In genomic region chr6:136241574-136242311, GRCm38 (mm10) we compare ENCODE assay signal across 10 mouse cellular contexts.
DNase-seq lines count a peak whose midpoint lies in the region; ATAC-seq and TF ChIP-seq lines count a peak whose summit lies in the region.
"Had no signal": no experiment of that assay in that cellular context is flagged by ENCODE, and none has a peak within 500 bp of the region (broad histone marks: within the 10 kb centered on the region; RNA-seq: fewer than 3 reads in every experiment).

No protein-coding gene starts in this region.

- H3K4me3 ChIP-seq in layer of hippocampus, adult 2 months = no peak overlapping the region
- no peak overlapping the region for H3K4me3 ChIP-seq in midbrain, embryonic 14.5 days (replicated peaks; ENCODE audit: low read depth, low read length)
- H3K4me3 ChIP-seq in kidney, embryonic 15.5 days (replicated peaks) = no peak overlapping the region

- no peak overlapping the region for H3K4me2 ChIP-seq in midbrain, embryonic 14.5 days (ENCODE audit: low read length)
- no peak overlapping the region for H3K4me2 ChIP-seq in kidney, embryonic 15.5 days

- DNase-seq in kidney, postnatal 14 days = peak; percentile 6
- no peak for DNase-seq in kidney, adult 18-20 months
- DNase-seq in layer of hippocampus, adult 2 months (ENCODE audit: low spot score in 2 of 2) = peak in 1 of 2 experiments; percentile 37
- peak; percentile 18 for DNase-seq in midbrain, embryonic 14.5 days
- DNase-seq in testis, postnatal 10 days (ENCODE audit: low spot score) = no peak
- DNase-seq in heart, postnatal 14 days = no peak
- DNase-seq: kidney, postnatal 36 days; lung, adult 18-20 months had no signal

- no peaks in the 10 kb centered on the region for H3K36me3 ChIP-seq in midbrain, embryonic 14.5 days (ENCODE audit: control insufficient read depth, insufficient read depth, low read length)
- no peaks in the 10 kb centered on the region for H3K36me3 ChIP-seq in kidney, embryonic 15.5 days

- no peak overlapping the region for H3K9ac ChIP-seq in midbrain, embryonic 14.5 days (replicated peaks; ENCODE audit: low read length)
- no peak overlapping the region for H3K9ac ChIP-seq in kidney, embryonic 15.5 days

- no peak for TF ChIP-seq CTCF in layer of hippocampus, adult 2 months (conservative IDR thresholded peaks at IDR 0.05)

- 23% methylated on average over 10 of the region's 10 CpGs for WGBS in midbrain, embryonic 14.5 days
- WGBS in kidney, embryonic 15.5 days = 77% methylated on average over 10 of the region's 10 CpGs

- no peaks in the 10 kb centered on the region for H3K27me3 ChIP-seq in midbrain, embryonic 14.5 days (ENCODE audit: control insufficient read depth, insufficient read depth, low read length)
- no peaks in the 10 kb centered on the region for H3K27me3 ChIP-seq in kidney, embryonic 15.5 days

- ATAC-seq in frontal cortex, adult (ENCODE audit: low TSS enrichment) = peak; percentile 91
- no peak for ATAC-seq in midbrain, embryonic 14.5 days (ENCODE audit: low FRiP score, low TSS enrichment)
- ATAC-seq in kidney, embryonic 15.5 days (replicated peaks; ENCODE audit: low FRiP score) = no peak

- peak overlapping the region; percentile 91 for H3K27ac ChIP-seq in layer of hippocampus, adult 2 months
- no peak overlapping the region for H3K27ac ChIP-seq in midbrain, embryonic 14.5 days (replicated peaks; ENCODE audit: low read depth, low read length)
- no peak overlapping the region for H3K27ac ChIP-seq in kidney, embryonic 15.5 days

- intact Hi-C loops in heart, postnatal 14 days (cut with DNase I) = no loop called here

- H3K9me3 ChIP-seq in midbrain, embryonic 14.5 days (ENCODE audit: control insufficient read depth, low read length) = no peaks in the 10 kb centered on the region
- no peaks in the 10 kb centered on the region for H3K9me3 ChIP-seq in kidney, embryonic 15.5 days (replicated peaks)

- H3K4me1 ChIP-seq in midbrain, embryonic 14.5 days (ENCODE audit: control insufficient read depth, insufficient read depth, low read length) = peaks cover 5% of the 10 kb centered on the region
- 0 out of 2 replicates have a peak, but pooled peaks cover 5% of the 10 kb centered on the region for H3K4me1 ChIP-seq in kidney, embryonic 15.5 days

Comparison
In these comparisons a context has a peak if more than half of its experiments do, and no peak if none do; other contexts are left out.
1. DNase-seq: peak in kidney, postnatal 14 days (single experiment) and midbrain, embryonic 14.5 days (single experiment); none in kidney, adult 18-20 months (single experiment), testis, postnatal 10 days (single experiment) and heart, postnatal 14 days (0 of 2).